Mouse (Mus musculus): ENCODE data around the gene Atp6v1d. TPM values are rescaled to one million over a fixed set of nuclear protein-coding genes. Genes with fewer than 3 reads are reported as not detected.

Gene Atp6v1d
- 100 to 1,000 TPM; 288 to 293 TPM for total RNA-seq (2021)

DNA sequence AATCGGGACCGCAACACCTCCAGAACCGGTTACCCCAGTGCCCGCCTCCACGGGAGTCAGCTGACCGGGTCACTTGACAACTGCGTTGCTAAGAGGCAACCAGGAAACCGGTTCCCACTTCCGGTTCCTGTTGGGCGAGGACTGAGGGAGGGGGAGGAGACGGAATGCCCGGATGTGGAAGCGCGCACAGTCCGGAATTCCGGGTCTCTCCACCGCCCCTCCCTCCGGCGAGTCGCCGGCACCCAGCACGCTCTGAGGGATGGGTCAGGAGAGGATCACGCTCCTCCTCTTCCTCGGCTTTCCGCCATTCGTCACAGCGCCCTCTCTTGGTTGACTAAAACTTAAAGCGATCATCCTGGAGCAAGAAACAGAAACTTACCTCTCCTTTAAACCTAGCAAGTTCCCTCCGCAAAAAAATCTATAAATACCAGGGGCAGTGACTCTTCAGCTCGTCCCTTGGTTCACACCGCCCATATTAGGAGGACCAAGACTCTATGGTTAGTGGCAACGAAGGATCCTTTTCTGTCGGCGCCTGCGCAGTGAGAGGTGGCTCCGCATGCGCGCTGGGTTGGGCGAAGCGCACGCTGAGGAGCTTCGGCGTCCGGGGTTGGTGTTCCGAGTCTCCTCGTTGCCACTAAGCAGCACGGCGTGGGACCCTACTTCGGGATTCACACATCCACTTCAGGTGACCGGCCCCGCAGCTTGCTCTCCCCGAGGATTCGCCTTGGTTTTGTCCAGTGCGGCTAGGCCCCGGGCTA lies at the start of gene Atp6v1d, which contains the start of gene Eif2s1:
Gene Atp6v1d, minus strand, starts transcription at position 143 of the 758 bp plus-strand sequence.
Gene Eif2s1, plus strand, starts transcription at position 324 of the 758 bp plus-strand sequence.
- intact Hi-C loops (cut with DNase I), result no loop called here
- DNase-seq (ENCODE audit: low spot score in 2 of 2), result peak; percentile 98 to 99

DNA sequence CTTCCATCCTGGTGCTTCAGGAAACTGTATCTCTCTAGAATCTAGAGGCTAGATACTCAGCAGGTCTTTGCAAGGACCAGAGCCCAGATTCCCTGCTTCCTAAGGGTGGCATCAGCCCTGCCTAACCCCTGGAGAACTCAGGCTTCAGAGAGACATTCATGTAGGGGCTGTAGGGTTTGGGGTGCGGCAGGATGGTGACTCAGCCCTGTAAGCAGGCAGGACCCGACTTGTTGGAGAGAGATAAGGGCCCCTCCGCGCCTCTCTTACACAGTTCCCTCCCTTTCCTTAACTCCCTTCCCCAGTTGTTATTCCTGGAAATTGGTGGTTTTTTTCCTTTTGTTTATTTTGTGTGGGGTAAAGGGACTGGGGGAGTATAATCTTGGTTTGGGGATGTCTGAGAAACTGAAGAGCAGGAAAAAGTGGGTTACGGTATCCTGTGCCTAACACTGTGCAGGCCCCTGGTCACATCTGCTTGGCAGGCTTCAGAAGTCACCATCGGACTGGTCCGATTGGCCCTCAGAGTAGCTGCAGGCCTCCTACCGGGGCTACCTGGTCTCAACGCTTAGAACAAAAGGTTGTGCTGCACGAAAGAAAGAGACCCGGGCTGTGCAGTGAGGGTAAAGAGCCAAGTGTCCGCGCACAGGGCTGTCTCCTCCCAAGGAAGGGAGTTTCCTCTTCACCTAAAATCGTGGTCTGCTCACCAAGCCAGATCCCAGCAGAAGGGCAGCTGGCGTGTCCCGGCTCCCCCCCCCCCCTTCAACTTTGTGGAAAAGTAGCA lies 49.4 kb upstream of the Atp6v1d start:
- DNase-seq (ENCODE audit: low spot score in 2 of 2), result no peak
- intact Hi-C loops (cut with DNase I), result no loop called here

DNA sequence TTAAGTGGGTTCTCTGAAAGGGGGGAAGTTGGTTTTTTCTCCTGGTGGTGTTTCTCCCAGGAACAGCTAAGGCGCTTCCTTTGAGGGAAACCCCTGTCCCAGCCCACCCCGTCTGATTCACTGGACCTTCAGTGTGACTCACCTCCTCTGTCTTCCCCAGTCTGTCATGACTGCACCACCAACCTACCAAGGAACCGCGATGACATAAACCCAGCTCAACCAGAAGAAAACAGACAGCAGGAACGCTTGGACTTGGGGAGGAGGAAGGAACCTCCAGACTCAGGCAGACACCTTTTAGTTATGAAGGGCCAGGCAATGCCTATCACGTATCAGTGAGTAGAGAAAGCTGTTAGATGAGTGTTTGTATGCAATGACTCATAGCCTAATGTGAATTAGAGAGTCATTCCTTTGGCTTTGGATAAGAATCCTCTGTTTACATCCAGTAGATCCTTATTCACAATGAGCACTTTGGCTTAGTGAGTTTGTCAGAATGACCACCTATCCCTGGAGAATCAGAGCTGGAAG lies 46.7 kb upstream of the Atp6v1d start:
- intact Hi-C loops (cut with DNase I), result no loop called here
- no peak for DNase-seq (ENCODE audit: low spot score in 2 of 2)

DNA sequence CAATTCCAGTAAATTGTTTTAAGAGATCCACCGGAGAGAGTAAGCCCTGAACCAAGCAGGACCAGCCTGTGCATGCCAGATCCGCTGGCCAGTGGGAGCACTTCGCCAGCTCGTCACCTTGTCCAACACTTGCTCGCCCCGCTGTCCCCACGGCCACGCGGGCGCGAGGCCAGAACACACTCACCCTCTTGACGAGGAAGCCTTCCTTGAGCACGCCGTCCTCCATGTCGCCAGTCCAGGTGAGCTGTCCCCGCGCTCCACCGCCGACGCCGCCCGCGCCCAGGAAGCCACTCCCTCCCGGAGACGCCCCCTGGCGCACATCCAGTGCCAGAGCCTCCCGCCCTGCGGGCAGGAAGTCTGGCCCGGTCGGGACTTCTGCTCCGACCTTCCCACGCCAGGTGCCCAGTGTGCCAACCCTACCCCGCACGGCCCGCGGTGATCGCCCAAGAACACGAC lies 45.3 kb upstream of the Atp6v1d start, which contains the start of gene Plek2:
Gene Plek2, minus strand, starts transcription at position 258 of the 456 bp plus-strand sequence.
- intact Hi-C loops (cut with DNase I), result no loop called here
- no peak for DNase-seq (ENCODE audit: low spot score in 2 of 2)

- intact Hi-C loops (cut with DNase I), result no loop called here
- no peak for DNase-seq (ENCODE audit: low spot score in 2 of 2)
These were observed 43.1 kb upstream of the Atp6v1d start for GRCm38 (mm10) chr12:78904499-78904898.

DNA sequence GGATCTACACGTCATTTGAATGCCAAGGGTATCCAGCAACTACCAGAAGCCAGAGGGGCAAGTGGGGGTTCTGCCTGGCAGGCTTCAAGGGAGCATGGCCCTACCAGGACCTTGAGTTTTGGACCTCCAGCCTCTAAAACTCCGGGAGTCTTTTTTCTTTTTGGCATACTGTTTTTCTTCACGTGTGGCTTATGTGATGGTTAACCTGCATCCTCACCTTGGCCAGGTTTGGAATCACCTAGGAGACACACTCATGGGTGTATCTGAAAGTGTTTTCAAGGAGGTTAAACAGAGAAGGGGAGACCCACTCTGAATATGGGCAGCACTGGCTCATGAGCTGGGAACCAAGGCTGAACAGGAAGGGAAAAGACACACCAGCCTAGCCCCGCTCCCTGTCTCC lies 41.9 kb upstream of the Atp6v1d start:
- intact Hi-C loops (cut with DNase I), result no loop called here
- no peak for DNase-seq (ENCODE audit: low spot score in 2 of 2)

DNA sequence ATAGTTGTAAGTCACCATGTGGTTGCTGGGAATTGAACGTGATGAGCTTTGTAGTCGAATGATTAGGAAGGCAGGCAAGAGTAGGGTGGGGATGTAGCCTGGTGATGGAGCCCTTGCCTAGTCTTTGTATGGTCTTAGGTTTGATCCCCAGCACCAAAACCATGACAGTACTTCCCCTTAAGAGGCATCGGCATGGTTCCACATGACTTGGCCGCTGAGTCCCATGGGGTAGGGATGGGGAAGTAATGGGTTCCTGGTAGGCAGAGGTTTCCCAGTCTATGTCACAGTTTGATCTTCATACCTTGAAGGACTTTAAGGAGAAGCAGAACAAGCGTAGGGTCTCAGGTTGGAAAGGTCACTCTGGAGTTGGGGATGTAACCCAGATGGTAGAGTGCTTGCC lies 40.0 kb upstream of the Atp6v1d start:
- DNase-seq (ENCODE audit: low spot score in 2 of 2), result no peak
- intact Hi-C loops (cut with DNase I), result no loop called here

GRCm38 (mm10) chr12:78897861-78898260 lies 36.4 kb upstream of the Atp6v1d start:
- intact Hi-C loops (cut with DNase I), result no loop called here
- DNase-seq (ENCODE audit: low spot score in 2 of 2), result no peak

GRCm38 (mm10) chr12:78891149-78891548 lies 29.7 kb upstream of the Atp6v1d start:
- DNase-seq (ENCODE audit: low spot score in 2 of 2), result no peak

DNA sequence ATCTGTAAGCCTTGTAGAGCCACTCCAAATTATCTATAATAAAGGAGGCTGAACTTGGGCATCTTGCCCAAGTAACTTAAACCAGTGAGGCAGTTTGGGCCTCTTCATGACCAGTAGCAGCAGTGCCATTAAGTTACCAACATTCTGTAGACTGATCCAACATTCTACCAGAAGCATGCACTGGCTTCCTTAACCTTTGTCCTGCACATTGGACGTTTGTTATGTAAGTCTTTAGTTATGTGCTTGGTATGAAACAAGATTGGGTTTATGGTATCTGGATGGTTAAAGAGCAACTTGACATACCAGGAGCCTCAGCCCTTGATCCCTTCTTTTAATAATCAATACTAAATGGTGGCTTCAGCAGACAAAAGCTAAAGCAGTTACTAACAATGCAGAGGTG lies 28.6 kb upstream of the Atp6v1d start:
- intact Hi-C loops (cut with DNase I), result no loop called here
- no peak for DNase-seq (ENCODE audit: low spot score in 2 of 2)

More at GRCm38 (mm10) chr12:78891149-78891548, 29.7 kb upstream of the Atp6v1d start:
- intact Hi-C loops (cut with DNase I), result no loop called here

- DNase-seq (ENCODE audit: low spot score in 2 of 2), result no peak
- intact Hi-C loops (cut with DNase I), result no loop called here
These were observed 13.1 kb upstream of the Atp6v1d start for GRCm38 (mm10) chr12:78874581-78874980.

- intact Hi-C loops (cut with DNase I), result no loop called here
- no peak for DNase-seq (ENCODE audit: low spot score in 2 of 2)
These were observed 6.7 kb upstream of the Atp6v1d start for GRCm38 (mm10) chr12:78868115-78868514.

- intact Hi-C loops (cut with DNase I), result no loop called here
- DNase-seq (ENCODE audit: low spot score in 2 of 2), result no peak
These were observed 4.0 kb upstream of the Atp6v1d start for GRCm38 (mm10) chr12:78865434-78865833.

GRCm38 (mm10) chr12:78862254-78862730 lies 854 bp upstream of the Atp6v1d start:
- no peak for DNase-seq (ENCODE audit: low spot score in 2 of 2)
- intact Hi-C loops (cut with DNase I), result no loop called here

DNA sequence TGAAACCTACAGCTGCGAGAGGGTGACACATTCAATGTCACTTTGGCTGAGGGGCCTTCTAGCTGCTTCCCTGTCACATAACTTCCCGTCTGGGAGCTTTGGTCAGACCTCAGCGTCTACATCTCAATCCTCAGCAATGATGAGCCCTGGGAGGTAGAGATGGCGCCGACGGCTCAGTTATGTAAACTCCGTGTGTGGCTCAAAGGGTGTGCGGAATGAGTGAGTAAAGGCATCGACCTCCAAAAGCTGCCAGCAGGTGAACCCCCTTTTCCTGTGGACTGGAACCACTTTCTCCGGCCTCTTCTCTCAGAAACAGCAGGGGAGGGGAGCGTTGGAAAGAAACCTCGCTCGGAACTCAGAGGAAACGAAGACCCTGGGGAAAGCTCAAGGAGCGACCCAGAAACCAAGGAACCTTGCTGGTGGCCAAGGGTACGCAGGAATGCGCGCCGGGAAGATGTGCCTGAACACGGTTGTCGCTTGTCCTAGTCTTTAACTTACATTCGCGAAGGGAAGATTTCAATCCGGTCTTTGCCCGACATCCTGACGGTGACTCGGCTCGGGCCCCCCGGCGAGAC lies 430 bp downstream of the Atp6v1d start:
- DNase-seq (ENCODE audit: low spot score in 2 of 2), result no peak
- intact Hi-C loops (cut with DNase I), result no loop called here

DNA sequence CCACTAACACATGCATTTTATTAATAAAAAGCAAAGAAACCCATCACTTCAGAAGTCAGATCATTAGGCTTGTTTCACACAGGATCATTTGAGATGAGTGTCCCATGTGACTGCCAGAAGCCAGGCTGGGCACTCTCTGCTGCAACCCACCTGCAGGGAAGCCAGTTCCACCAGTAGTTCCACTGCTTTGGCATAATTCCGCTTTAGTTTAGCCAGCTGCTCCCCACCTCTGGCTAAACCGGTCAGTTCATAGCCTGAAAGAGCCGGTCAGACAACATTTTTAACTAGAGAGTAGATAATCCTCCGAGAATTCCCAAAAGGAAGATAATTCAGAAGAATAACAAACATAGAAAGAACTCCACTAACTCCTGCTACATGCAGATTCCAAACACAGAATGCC lies 13.2 kb downstream of the Atp6v1d start:
- no peak for DNase-seq (ENCODE audit: low spot score in 2 of 2)
- intact Hi-C loops (cut with DNase I), result no loop called here

DNA sequence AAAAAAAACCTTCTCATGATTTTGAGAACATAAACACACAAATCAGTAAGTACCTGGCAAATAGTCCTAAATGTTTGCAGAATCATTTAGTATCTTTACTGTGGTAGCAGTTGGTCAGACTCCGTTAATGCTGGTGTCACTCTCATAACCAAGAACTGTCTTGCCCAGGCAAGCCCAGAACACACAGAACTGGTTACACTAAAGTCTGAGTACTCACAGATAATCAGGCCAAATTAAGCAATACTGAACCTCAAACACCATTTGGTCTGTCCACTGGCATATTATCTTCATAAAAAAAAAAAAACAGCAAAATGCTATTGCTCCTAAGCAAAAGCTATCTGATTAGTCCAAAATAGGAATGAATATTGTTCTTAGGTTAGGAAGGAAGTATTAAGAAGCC lies 19.0 kb downstream of the Atp6v1d start:
- intact Hi-C loops (cut with DNase I), result no loop called here
- no peak for DNase-seq (ENCODE audit: low spot score in 2 of 2)

- DNase-seq (ENCODE audit: low spot score in 2 of 2), result no peak
These were observed 21.5 kb downstream of the Atp6v1d start for GRCm38 (mm10) chr12:78839906-78840305.

GRCm38 (mm10) chr12:78834496-78834895 lies 26.9 kb downstream of the Atp6v1d start:
- intact Hi-C loops (cut with DNase I), result no loop called here
- DNase-seq (ENCODE audit: low spot score in 2 of 2), result no peak

More at GRCm38 (mm10) chr12:78839906-78840305, 21.5 kb downstream of the Atp6v1d start:
- intact Hi-C loops (cut with DNase I), result no loop called here

DNA sequence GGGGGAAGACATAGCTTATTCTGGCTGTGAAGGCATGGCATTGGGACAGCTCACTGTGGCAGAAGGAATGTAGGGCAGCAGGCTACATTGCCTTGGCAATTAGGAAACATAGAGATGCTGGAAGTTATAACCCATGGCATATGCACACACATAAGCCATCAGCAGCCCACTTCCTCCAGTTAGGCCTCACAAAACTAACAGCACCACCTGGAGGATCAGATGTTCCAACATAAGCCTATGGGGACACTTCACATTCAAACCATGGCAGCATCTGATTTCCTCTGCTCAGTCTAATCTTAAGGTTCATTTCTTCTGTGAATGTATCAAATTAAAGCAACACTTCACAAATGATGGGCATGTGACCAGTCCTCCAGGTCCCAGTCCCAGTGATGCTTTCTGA lies 47.0 kb downstream of the Atp6v1d start:
- intact Hi-C loops (cut with DNase I), result no loop called here

More for the DNA sequence above, 47.0 kb downstream of the Atp6v1d start:
- DNase-seq (ENCODE audit: low spot score in 2 of 2), result no peak
